ENCODE assay signal across 19 mouse cellular contexts in the genomic region with DNA sequence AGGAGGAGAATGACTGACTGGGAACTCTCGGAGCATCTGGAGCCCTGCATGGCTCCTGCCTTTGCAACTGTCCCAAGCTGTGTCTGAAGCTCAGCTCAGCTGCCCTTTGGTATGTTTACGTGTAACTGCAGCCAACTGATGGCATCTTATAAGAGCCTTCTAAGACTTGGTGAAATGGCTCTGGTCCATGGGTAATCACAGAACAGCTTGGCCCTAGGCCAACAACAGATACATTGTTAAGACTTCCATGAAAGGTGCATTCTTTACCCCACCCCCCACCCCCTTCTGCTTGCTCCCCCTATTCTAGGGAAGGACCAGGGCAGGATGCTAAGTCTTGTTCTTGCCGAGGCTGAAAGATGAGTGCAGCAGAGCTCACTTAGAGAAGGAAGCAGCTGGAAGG.
DNase-seq lines count a peak whose midpoint lies in the region; ATAC-seq and TF ChIP-seq lines count a peak whose summit lies in the region.
"Had no signal": no experiment of that assay in that cellular context is flagged by ENCODE, and none has a peak within 500 bp of the region (broad histone marks: within the 10 kb centered on the region; RNA-seq: fewer than 3 reads in every experiment).

No protein-coding gene starts in this region.

- no peak overlapping the region for H3K4me3 ChIP-seq in heart, embryonic 13.5 days
- H3K4me3 ChIP-seq in lung, embryonic 14.5 days (ENCODE audit: low read depth, low read length): no peak overlapping the region
- no peak overlapping the region for H3K4me3 ChIP-seq in liver, embryonic 14.5 days (ENCODE audit: insufficient read depth in 1 of 2, low read depth in 2 of 2, low read length in 2 of 2)
- H3K4me3 ChIP-seq: erythroblast, embryonic 14.5 days; layer of hippocampus, adult 2 months; limb, embryonic 10.5 days; midbrain, embryonic 12.5 days had no signal

- H3K9me3 ChIP-seq in heart, embryonic 13.5 days: no peaks in the 10 kb centered on the region
- no peaks in the 10 kb centered on the region for H3K9me3 ChIP-seq in lung, embryonic 14.5 days (ENCODE audit: low read depth, low read length)
- H3K9me3 ChIP-seq in liver, embryonic 14.5 days (ENCODE audit: control insufficient read depth, low read length): no peaks in the 10 kb centered on the region
- H3K9me3 ChIP-seq: limb, embryonic 10.5 days; midbrain, embryonic 12.5 days had no signal

- 36% methylated on average over 3 of the region's 3 CpGs for WGBS in heart, embryonic 13.5 days
- WGBS in lung, embryonic 14.5 days: 25% methylated on average over 3 of the region's 3 CpGs
- WGBS in liver, embryonic 14.5 days (ENCODE audit: insufficient replicate concordance): 44% methylated on average over 3 of the region's 3 CpGs

- intact Hi-C loops in heart, postnatal 10 days (cut with DNase I): loop anchor here (2.0 kb wide), 1 partner anchor 19 kb away; no protein-coding TSS in a partner anchor

- no peaks in the 10 kb centered on the region for H3K36me3 ChIP-seq in heart, embryonic 13.5 days
- H3K36me3 ChIP-seq in lung, embryonic 14.5 days (ENCODE audit: insufficient read depth): no peaks in the 10 kb centered on the region
- no peaks in the 10 kb centered on the region for H3K36me3 ChIP-seq in liver, embryonic 14.5 days (replicated peaks; ENCODE audit: control insufficient read depth, insufficient read depth, low read depth)
- H3K36me3 ChIP-seq: limb, embryonic 10.5 days had no signal

- TF ChIP-seq CTCF in lung, embryonic 14.5 days (IDR thresholded peaks at IDR 0.05; ENCODE audit: low read depth): no peak
- TF ChIP-seq CTCF in liver, embryonic 14.5 days (IDR thresholded peaks at IDR 0.05; ENCODE audit: low read depth): no peak

- H3K27me3 ChIP-seq in heart, embryonic 13.5 days (replicated peaks): peaks cover 10% of the 10 kb centered on the region
- no peaks in the 10 kb centered on the region for H3K27me3 ChIP-seq in lung, embryonic 14.5 days (ENCODE audit: insufficient read depth, low read length)
- H3K27me3 ChIP-seq in liver, embryonic 14.5 days (ENCODE audit: control insufficient read depth, insufficient read depth, low read length): no peaks in the 10 kb centered on the region
- H3K27me3 ChIP-seq: midbrain, embryonic 12.5 days had no signal

- TF ChIP-seq EP300 in liver, embryonic 14.5 days (IDR thresholded peaks at IDR 0.05; ENCODE audit: low read depth): no peak

- peaks cover 29% of the 10 kb centered on the region for H3K4me1 ChIP-seq in heart, embryonic 13.5 days
- peaks cover 16% of the 10 kb centered on the region for H3K4me1 ChIP-seq in lung, embryonic 14.5 days (ENCODE audit: insufficient read depth)
- peaks cover 8 to 16% of the 10 kb centered on the region in 2 experiments for H3K4me1 ChIP-seq in liver, embryonic 14.5 days (replicated peaks; ENCODE audit: control insufficient read depth in 2 of 2, insufficient read depth in 2 of 2, low read length in 1 of 2)

- H3K4me2 ChIP-seq in heart, embryonic 13.5 days: peak overlapping the region; percentile 49
- no peak overlapping the region for H3K4me2 ChIP-seq in lung, embryonic 14.5 days
- peak overlapping the region; percentile 47; the same call in 1 of the 2 replicates for H3K4me2 ChIP-seq in liver, embryonic 14.5 days (ENCODE audit: low read depth)
- H3K4me2 ChIP-seq: midbrain, embryonic 12.5 days had no signal

- no peak for DNase-seq in heart, postnatal 10 days
- peak; percentile 46 for DNase-seq in lung, embryonic 14.5 days
- DNase-seq in lung, postnatal 10 days: no peak
- DNase-seq in NIH3T3 (ENCODE audit: low read depth): peak; percentile 40
- DNase-seq in liver, embryonic 14.5 days (ENCODE audit: low read depth in 3 of 3, low spot score in 3 of 3): no peak
- DNase-seq in right cerebral cortex, postnatal 4 days: no peak
- DNase-seq in Muller cell, postnatal 12 days (ENCODE audit: inconsistent ontology term): no peak
- DNase-seq: adrenal gland, adult 8-10 months; cerebellum, adult 9-10 months; embryo, embryonic 11 days; forebrain, postnatal 0 days; gastrocnemius, adult 2 months; lung, postnatal 14 days; thymus, adult 2 months had no signal

- H3K9ac ChIP-seq in heart, embryonic 13.5 days: peak overlapping the region; percentile 52; the same call in 1 of the 2 replicates
- no peak overlapping the region for H3K9ac ChIP-seq in lung, embryonic 14.5 days
- no peak overlapping the region; the same call in 1 of the 2 replicates for H3K9ac ChIP-seq in liver, embryonic 14.5 days (replicated peaks)
- H3K9ac ChIP-seq: forebrain, postnatal 0 days; midbrain, embryonic 12.5 days had no signal

- peak overlapping the region; percentile 84 for H3K27ac ChIP-seq in heart, embryonic 13.5 days (replicated peaks)
- no peak overlapping the region for H3K27ac ChIP-seq in lung, embryonic 14.5 days (ENCODE audit: low read depth)
- H3K27ac ChIP-seq in liver, embryonic 14.5 days: no peak overlapping the region
- H3K27ac ChIP-seq: layer of hippocampus, adult 2 months; limb, embryonic 10.5 days; midbrain, embryonic 12.5 days had no signal

- no peak for ATAC-seq in heart, embryonic 13.5 days (ENCODE audit: extremely low read depth, insufficient number of reproducible peaks, low FRiP score, low TSS enrichment)
- peak; percentile 19; the same call in 1 of the 2 replicates for ATAC-seq in lung, embryonic 14.5 days (ENCODE audit: insufficient read depth)
- no peak for ATAC-seq in liver, embryonic 14.5 days (ENCODE audit: insufficient read depth)
- ATAC-seq: forebrain, postnatal 0 days had no signal

Comparison
In these comparisons a context has a peak if more than half of its experiments do, and no peak if none do; other contexts are left out.
1. DNase-seq: peak in lung, embryonic 14.5 days (single experiment) and NIH3T3 (single experiment); none in heart, postnatal 10 days (0 of 2), lung, postnatal 10 days (single experiment), liver, embryonic 14.5 days (0 of 3), right cerebral cortex, postnatal 4 days (single experiment) and Muller cell, postnatal 12 days (single experiment).